Mouse (Mus musculus) hindbrain, embryonic 16.5 days (tissue): ENCODE results near the gene Actrt2. TPM values are rescaled to one million over a fixed set of nuclear protein-coding genes. Genes with fewer than 3 reads are reported as not detected.

ENCODE experiments used
- ATAC-seq: fragments of 200-750 bp; cut with Nextera tagmentation; 2 replicates; pipeline ENCODE4 v1.8.0; 2017; ENCODE audit warnings: moderate TSS enrichment, moderate library complexity
- H3K27ac ChIP-seq: fragments of 300-500 bp; sonication (generic); 2 replicates; pipeline ENCODE4 v1.5.1; 2014; ENCODE audit warnings: low read depth, mild to moderate bottlenecking, control low read depth, low read length, moderate library complexity
- H3K27me3 ChIP-seq: fragments of 300-500 bp; sonication (generic); replicated peaks from 2 replicates; pipeline ENCODE4 v1.6.1; 2014; ENCODE audit warnings: low read length; ENCODE audit not compliant: control insufficient read depth, insufficient read depth
- H3K36me3 ChIP-seq: fragments of 300-500 bp; sonication (generic); 2 replicates; pipeline ENCODE4 v1.6.1; 2014; ENCODE audit warnings: mild to moderate bottlenecking, low read length, moderate library complexity, mixed read lengths; ENCODE audit not compliant: control insufficient read depth, insufficient read depth
- H3K4me1 ChIP-seq: fragments of 300-500 bp; sonication (generic); 2 replicates; pipeline ENCODE4 v1.6.1; 2014; ENCODE audit warnings: low read depth, low read length; ENCODE audit not compliant: control insufficient read depth, insufficient read depth
- H3K4me2 ChIP-seq: fragments of 300-500 bp; sonication (generic); 2 replicates; pipeline ENCODE4 v1.6.1; 2014; ENCODE audit warnings: mild to moderate bottlenecking, low read length, control low read depth, moderate library complexity
- H3K4me3 ChIP-seq: fragments of 300-500 bp; sonication (generic); 2 replicates; pipeline ENCODE4 v1.5.1; 2014; ENCODE audit warnings: mild to moderate bottlenecking, low read length, control low read depth, moderate library complexity
- H3K9ac ChIP-seq: fragments of 300-500 bp; sonication (generic); 2 replicates; pipeline ENCODE4 v1.6.1; 2014; ENCODE audit warnings: low read depth, mild to moderate bottlenecking, control low read depth, low read length, moderate library complexity
- H3K9me3 ChIP-seq: fragments of 300-500 bp; sonication (generic); 2 replicates; pipeline ENCODE4 v1.6.1; 2014; ENCODE audit warnings: mild to moderate bottlenecking, low read length, moderate library complexity; ENCODE audit not compliant: control insufficient read depth
- WGBS: fragments of 180-500 bp; shearing (Covaris S2); extraction: QIAGEN DNeasy Blood & Tissue Kit; methylation state at CpG from one replicate; pipeline ENCODE4 v1.1.7; 2014; 5-methylcytosine and 5-hydroxymethylcytosine counted together
- polyA plus RNA-seq: library from polyadenylated mRNA; unstranded; fragments of >200 nt; fragmentation: Nextera tagmentation; extraction: Ambion mirVana; gene quantifications from 2 replicates; pipeline ENCODE4 v1.2.1, GENCODE M21; 2015

Actrt2 gene
- polyA plus RNA-seq, 1 experiment from 2014 or later, result not detected

DNA sequence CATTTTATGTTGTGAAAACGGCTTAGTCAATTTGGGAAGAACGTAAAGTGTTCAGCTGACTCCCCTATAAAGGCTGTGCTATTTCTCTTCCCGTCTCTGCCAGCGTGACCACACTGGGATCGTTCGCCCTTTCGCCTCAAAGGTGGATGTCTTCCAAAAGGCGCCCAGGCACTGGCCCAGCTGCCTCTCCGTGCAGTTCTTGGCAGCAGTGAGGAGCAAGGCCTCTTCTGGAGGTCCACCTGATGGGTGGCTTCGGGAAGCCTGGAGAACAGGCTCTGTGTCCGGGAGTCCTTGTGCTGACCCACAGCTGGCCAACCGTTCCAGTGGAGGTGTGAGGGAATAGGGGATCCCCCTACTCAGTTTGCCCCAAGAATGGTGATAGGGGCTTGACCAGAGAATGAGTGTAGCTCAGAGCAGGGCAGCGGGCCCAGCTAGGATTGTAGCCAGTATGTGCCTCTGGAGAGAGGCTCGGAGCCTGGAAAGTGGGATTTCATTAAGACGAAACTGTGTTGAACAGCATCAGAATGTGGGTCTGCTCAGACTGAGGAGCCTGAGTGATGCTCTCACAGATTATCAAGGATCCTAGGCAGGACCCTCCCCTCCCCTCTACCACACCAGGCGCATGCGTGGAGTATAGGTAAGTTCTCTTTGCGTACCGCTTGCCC, 18.5 kb downstream of the Actrt2 start:
- H3K9me3 ChIP-seq, result peaks cover 10% of the 10 kb centered on the region
- H3K9ac ChIP-seq, result no peak overlapping the region
- no peak for ATAC-seq
- H3K4me3 ChIP-seq, result no peak overlapping the region
- peaks cover 3% of the 10 kb centered on the region; the same call in 1 of the 2 replicates for H3K27me3 ChIP-seq
- H3K4me1 ChIP-seq, result peaks cover 3% of the 10 kb centered on the region; the same call in 1 of the 2 replicates
- no peak overlapping the region for H3K27ac ChIP-seq
- H3K4me2 ChIP-seq, result no peak overlapping the region
- no peaks in the 10 kb centered on the region for H3K36me3 ChIP-seq
- WGBS, result 77% methylated on average over 19 of the region's 19 CpGs

DNA sequence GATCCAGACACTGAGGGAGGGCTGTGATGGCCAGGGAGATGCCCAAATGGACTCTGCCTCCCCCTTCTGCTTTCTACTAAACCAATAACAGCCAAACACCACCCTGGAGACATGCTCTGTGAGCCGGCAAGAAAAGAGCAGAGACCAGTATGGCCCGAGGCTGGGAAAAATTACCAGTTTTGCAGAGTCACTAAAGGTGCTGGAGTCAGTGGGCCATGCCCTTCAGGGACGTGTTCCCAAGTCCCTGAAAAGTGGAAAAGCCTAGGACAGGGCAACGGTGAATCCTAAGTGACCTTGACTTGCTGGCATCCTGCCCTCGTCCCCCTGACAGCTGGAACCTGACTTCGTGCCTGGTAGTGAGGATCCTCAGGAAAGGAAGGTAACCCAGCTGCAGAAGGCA, 25.2 kb downstream of the Actrt2 start:
- ATAC-seq, result no peak
- peaks cover 45% of the 10 kb centered on the region for H3K27me3 ChIP-seq
- no peak overlapping the region for H3K4me3 ChIP-seq
- no peak overlapping the region for H3K4me2 ChIP-seq
- H3K27ac ChIP-seq, result no peak overlapping the region
- H3K9me3 ChIP-seq, result peaks cover 10% of the 10 kb centered on the region
- WGBS, result 3% methylated on average over 6 of the region's 6 CpGs
- H3K4me1 ChIP-seq, result peaks cover under 1% of the 10 kb centered on the region; the same call in 1 of the 2 replicates
- H3K36me3 ChIP-seq, result no peaks in the 10 kb centered on the region
- no peak overlapping the region for H3K9ac ChIP-seq

DNA sequence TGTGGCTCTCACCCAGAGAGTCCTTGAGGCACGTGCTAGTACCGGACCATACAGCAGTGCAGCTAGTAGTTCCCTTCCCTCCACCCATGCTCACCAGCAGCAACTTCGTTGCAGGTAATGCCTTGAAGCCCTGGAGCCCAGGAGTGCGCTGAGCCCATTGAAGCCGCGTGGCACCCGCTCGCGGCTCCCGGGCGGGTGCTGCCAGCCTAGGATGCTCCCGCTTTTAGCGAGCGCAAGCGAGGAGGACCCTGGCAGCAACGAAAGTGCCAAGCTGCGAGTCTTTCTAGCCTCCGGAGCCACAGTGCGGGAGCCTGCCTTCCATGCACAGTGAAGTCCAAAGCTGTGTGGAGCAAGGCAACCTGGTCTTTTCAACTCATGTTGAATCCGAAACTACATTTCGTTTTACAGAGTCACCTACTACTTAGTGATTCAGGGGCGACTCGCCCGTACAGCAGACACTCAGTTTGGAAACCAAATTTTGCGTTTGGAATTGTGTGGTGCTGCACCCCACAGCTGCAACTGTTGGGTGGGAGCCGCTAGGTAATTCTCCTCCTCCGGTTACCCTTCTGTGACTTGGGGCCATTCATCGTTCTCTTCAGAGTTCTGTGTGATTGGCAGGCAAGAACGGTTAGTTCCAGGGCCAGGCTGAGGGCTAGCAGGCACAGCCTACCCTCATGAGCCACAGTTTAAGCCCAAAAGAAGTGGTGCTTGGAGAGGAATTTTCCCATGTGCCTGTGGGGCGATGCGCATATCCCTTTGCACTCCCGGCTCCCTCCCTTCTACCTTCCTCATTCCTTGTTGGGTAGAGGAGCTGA, 26.2 kb downstream of the Actrt2 start:
- 4% methylated on average over 32 of the region's 32 CpGs for WGBS

DNA sequence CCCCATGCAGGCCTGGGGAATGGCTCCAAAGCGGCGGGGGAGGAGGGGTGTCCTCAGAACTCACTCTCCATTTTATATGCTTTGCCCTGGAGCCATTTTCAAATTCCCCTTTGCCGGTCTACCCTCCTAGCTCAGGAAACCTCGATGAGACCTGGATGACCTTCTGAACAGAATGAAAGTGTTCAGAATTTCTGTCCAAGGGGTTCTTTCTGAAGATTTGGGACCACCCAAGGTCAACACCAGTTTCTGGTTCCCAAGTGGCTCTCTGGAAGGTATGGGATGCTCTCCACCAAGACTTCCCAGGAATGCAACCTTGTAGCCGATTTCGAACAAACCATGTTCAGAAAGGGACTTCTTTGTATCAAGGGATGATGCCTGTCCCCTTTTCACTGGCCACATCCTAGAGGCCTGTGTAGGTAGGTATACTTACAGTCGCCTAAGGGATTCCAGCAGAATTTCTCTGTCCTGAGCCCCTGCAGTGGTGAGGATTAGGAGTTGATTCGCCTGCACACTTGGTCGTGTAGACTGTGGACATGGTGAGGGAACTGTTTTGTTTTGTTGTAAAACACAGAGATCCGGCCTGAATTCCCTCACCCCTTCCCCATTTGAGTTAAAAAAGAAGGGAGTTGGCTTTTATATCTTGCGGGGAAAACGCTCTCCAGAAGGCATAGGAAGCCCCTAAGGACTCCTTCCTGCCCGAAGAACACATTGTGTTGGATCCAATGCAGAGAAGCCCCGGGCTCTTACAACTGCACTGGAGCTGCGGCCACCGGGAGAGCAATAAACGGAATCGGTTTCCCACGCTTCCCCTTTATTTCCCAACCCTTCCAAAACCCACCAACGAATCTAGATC, 27.0 kb downstream of the Actrt2 start:
- Histone ChIP-seq H3K4me2 (no peak overlapping the region; the same call in 1 of the 2 replicates), H3K9ac (no peak overlapping the region)

More for the DNA sequence above, 26.2 kb downstream of the Actrt2 start:
- Histone ChIP-seq H3K36me3 (no peaks in the 10 kb centered on the region), H3K9me3 (peaks cover 4% of the 10 kb centered on the region; the same call in 1 of the 2 replicates), H3K4me1 (peaks cover 10% of the 10 kb centered on the region; the same call in 1 of the 2 replicates), H3K27ac (no peak overlapping the region), H3K4me2 (no peak overlapping the region), H3K4me3 (no peak overlapping the region), H3K27me3 (peaks cover 45% of the 10 kb centered on the region), H3K9ac (no peak overlapping the region)
- no peak for ATAC-seq

DNA sequence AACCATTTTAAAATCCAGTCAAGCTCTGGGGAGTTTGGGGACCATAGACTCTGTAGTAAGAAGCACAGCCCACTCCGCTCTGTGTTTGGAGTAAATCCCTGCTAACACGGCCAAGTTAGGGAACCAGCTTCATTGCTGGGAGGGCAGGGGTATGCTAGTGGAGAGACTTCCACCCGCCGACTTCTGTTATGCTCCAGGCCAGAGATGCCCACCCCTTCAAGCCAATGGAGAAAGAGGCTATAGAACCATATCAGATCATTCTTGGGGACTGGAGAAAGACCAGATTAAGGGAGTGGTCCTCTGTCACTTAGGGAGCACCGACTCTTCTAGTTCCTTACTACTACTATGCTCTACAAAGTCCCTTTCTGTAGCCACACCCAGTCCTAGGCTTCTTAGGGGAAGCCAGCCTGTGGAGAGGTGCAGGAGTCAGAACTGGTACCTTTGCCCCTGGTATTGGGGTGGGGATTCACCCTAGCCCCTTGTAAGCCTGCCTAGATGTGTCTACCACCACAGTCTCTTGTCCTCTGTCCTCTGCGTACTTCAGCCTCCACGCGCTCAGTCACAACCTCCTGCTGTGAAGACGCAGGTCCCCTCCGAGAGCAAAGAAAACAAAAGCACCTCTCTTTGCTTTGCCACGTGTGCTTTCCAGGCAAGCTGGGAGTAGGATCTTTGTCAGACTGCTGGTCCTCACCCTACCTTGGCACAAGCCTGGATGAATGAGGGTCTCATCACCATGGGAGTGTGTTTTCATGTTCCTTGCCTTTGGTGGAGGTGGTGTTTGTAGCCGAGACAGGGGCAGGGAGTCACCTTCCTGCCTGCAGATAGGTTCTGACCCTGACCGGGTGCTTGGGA, 27.9 kb downstream of the Actrt2 start:
- Histone ChIP-seq H3K27ac (no peak overlapping the region), H3K4me2 (no peak overlapping the region; the same call in 1 of the 2 replicates), H3K4me1 (peaks cover 16% of the 10 kb centered on the region), H3K9me3 (no peaks in the 10 kb centered on the region), H3K9ac (no peak overlapping the region), H3K4me3 (no peak overlapping the region), H3K27me3 (peaks cover 50% of the 10 kb centered on the region), H3K36me3 (no peaks in the 10 kb centered on the region)
- 12% methylated on average over 13 of the region's 13 CpGs for WGBS
- no peak for ATAC-seq

More for the DNA sequence above, 27.0 kb downstream of the Actrt2 start:
- ATAC-seq, result no peak
- Histone ChIP-seq H3K36me3 (no peaks in the 10 kb centered on the region), H3K27ac (no peak overlapping the region), H3K4me3 (no peak overlapping the region), H3K9me3 (peaks cover 4% of the 10 kb centered on the region; the same call in 1 of the 2 replicates), H3K27me3 (peaks cover 50% of the 10 kb centered on the region), H3K4me1 (peaks cover 13% of the 10 kb centered on the region)
- WGBS, result 6% methylated on average over 20 of the region's 20 CpGs

DNA sequence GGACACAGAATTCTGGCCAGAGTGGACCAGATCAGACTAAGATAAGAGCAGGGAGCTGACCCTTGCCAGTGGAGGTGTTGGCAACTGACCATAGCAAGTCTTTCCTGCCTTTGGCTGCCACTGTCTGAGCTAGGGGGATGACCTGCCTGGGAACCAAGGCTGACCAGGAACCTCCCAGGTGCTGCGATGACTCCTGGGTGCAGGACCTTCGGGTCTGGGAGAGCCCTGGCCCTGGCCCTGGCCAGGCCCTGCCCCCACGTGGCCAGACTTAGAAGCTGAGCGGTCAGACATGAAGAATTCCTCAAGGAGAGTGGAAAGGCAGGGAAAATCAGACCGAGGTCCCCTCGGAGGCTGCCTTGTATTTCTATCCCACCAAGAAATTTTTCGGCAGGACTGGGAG, 28.5 kb downstream of the Actrt2 start:
- no peak overlapping the region for H3K27ac ChIP-seq
- no peak overlapping the region for H3K9ac ChIP-seq
- no peaks in the 10 kb centered on the region for H3K36me3 ChIP-seq
- H3K4me3 ChIP-seq, result no peak overlapping the region
- no peaks in the 10 kb centered on the region for H3K9me3 ChIP-seq
- 0 out of 2 replicates have a peak overlapping the region, but pooled peaks have one; percentile 5 for H3K4me2 ChIP-seq
- ATAC-seq, result no peak
- peaks cover 16% of the 10 kb centered on the region for H3K4me1 ChIP-seq
- 9% methylated on average over 7 of the region's 7 CpGs for WGBS
- H3K27me3 ChIP-seq, result peaks cover 51% of the 10 kb centered on the region

DNA sequence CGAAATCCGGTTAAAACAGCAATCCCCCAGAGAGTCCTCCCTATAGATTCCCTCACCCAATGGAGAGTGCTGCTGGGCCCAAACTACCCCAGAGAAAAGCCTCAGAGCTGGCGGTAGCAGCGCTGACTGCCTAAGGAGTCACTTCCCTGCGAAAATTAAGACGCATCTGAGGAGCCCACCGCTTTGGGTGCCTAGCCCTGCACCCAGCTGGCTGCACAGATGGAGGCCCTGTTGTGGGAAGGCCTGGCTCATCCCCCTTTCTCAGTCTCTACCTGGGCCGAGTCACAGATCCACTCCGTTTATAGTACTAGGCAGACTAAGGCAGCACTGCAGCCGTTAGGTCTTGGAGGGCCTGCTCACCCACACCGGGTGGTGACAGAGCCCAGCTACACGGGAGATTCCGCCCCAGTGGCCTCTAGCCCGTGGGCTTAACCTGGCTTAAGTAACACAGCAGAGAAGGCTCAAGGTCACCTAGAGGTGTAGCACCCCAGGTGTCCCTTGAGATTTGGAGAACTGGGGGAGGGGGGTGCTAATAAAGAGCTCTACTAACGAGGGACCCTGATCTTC, 29.3 kb downstream of the Actrt2 start:
- H3K9ac ChIP-seq, result 0 out of 2 replicates have a peak overlapping the region, but pooled peaks have one; percentile 49
- peak overlapping the region; percentile 49 for H3K4me3 ChIP-seq
- H3K27ac ChIP-seq, result 0 out of 2 replicates have a peak overlapping the region, but pooled peaks have one; percentile 64
- peaks cover 16% of the 10 kb centered on the region for H3K4me1 ChIP-seq
- peak overlapping the region; percentile 61 for H3K4me2 ChIP-seq
- H3K27me3 ChIP-seq, result peaks cover 52% of the 10 kb centered on the region
- ATAC-seq, result no peak
- H3K36me3 ChIP-seq, result no peaks in the 10 kb centered on the region
- 13% methylated on average over 15 of the region's 15 CpGs for WGBS
- H3K9me3 ChIP-seq, result no peaks in the 10 kb centered on the region
